Mouse (Mus musculus) liver, postnatal 0 days (tissue): Measurements from ENCODE around the gene Sgms1. TPM values are rescaled to one million over a fixed set of nuclear protein-coding genes. Genes with fewer than 3 reads are reported as not detected.

ENCODE experiments used
- ATAC-seq: fragments of 200-750 bp; cut with Nextera tagmentation; 2 replicates; pipeline ENCODE4 v1.8.0; 2017; ENCODE audit warnings: mild to moderate bottlenecking, moderate library complexity
- DNase-seq: peaks from one replicate; pipeline ENCODE4 v3.0.0-alpha.2; 2016
- H3K27ac ChIP-seq: fragments of 300-500 bp; sonication (generic); 2 replicates; pipeline ENCODE4 v1.5.1; 2014; ENCODE audit warnings: antibody characterized with exemption, moderate library complexity, mild to moderate bottlenecking, low read depth
- H3K27me3 ChIP-seq: fragments of 300-500 bp; sonication (generic); 2 replicates; pipeline ENCODE4 v1.6.1; 2014; ENCODE audit warnings: low read length, control low read depth, mixed read lengths; ENCODE audit not compliant: insufficient read depth
- H3K36me3 ChIP-seq: fragments of 300-500 bp; sonication (generic); replicated peaks from 2 replicates; pipeline ENCODE4 v1.6.1; 2014; ENCODE audit warnings: mild to moderate bottlenecking, control low read depth, low read length, moderate library complexity, mixed read lengths; ENCODE audit not compliant: insufficient read depth
- H3K4me1 ChIP-seq: fragments of 300-500 bp; sonication (generic); 2 replicates; pipeline ENCODE4 v1.6.1; 2014; ENCODE audit warnings: antibody characterized with exemption, mild to moderate bottlenecking, control low read depth; ENCODE audit not compliant: insufficient read depth
- H3K4me2 ChIP-seq: fragments of 300-500 bp; sonication (generic); 2 replicates; pipeline ENCODE4 v1.6.1; 2014; ENCODE audit warnings: low read depth, mild to moderate bottlenecking, low read length, moderate library complexity, mixed read lengths
- H3K4me3 ChIP-seq: fragments of 300-500 bp; sonication (generic); 2 replicates; pipeline ENCODE4 v1.5.1; 2014; ENCODE audit warnings: low read depth, low read length
- H3K9ac ChIP-seq: fragments of 300-500 bp; sonication (generic); replicated peaks from 2 replicates; pipeline ENCODE4 v1.6.1; 2014; ENCODE audit warnings: mild to moderate bottlenecking, moderate library complexity
- H3K9me3 ChIP-seq: fragments of 300-500 bp; sonication (generic); 2 replicates; pipeline ENCODE4 v1.6.1; 2016; ENCODE audit warnings: mild to moderate bottlenecking, control low read depth, low read length, mixed read lengths
- CTCF ChIP-seq: sonication (generic); IDR thresholded peaks from 2 replicates; pipeline ENCODE4 v1.5.1; 2016; ENCODE audit warnings: antibody characterized with exemption, low read depth
- EP300 ChIP-seq: IDR thresholded peaks from 2 replicates; pipeline ENCODE4 v1.6.1; 2016; ENCODE audit warnings: antibody characterized with exemption, low read depth, mild to moderate bottlenecking
- WGBS: fragments of 180-500 bp; shearing (Covaris S2); extraction: QIAGEN DNeasy Blood & Tissue Kit; methylation state at CpG from one replicate; pipeline ENCODE4 v1.1.7; 2014; ENCODE audit not compliant: insufficient replicate concordance; 5-methylcytosine and 5-hydroxymethylcytosine counted together
- polyA plus RNA-seq: library from polyadenylated mRNA; unstranded; fragments of >200 nt; fragmentation: Nextera tagmentation; extraction: Ambion mirVana; gene quantifications from 2 replicates; pipeline ENCODE4 v1.2.1, GENCODE M21; 2015

Gene Sgms1
- polyA plus RNA-seq, 1 experiment from 2014 or later, result 16.0 TPM

- Histone ChIP-seq H3K9me3 (no peaks in the 10 kb centered on the region), H3K36me3 (no peaks in the 10 kb centered on the region), H3K27ac (no peak overlapping the region), H3K4me2 (no peak overlapping the region), H3K4me1 (0 out of 2 replicates have a peak, but pooled peaks cover 6% of the 10 kb centered on the region), H3K4me3 (no peak overlapping the region), H3K9ac (no peak overlapping the region), H3K27me3 (no peaks in the 10 kb centered on the region)
- no peak for ATAC-seq
- DNase-seq, result no peak
- WGBS, result 86% methylated on average over 5 of the region's 5 CpGs
- TF ChIP-seq EP300, result no peak
- peak; percentile 44 for TF ChIP-seq CTCF
Observed at GRCm38 (mm10) chr19:32310483-32310882, 79.0 kb downstream of the Sgms1 start.

GRCm38 (mm10) chr19:32309346-32309745, 80.2 kb downstream of the Sgms1 start:
- Histone ChIP-seq H3K4me3 (no peak overlapping the region), H3K27me3 (no peaks in the 10 kb centered on the region), H3K36me3 (no peaks in the 10 kb centered on the region), H3K4me1 (peaks cover 3% of the 10 kb centered on the region; the same call in 1 of the 2 replicates), H3K9me3 (no peaks in the 10 kb centered on the region), H3K27ac (no peak overlapping the region), H3K9ac (no peak overlapping the region), H3K4me2 (no peak overlapping the region)
- WGBS, result 71% methylated on average over 3 of the region's 3 CpGs
- peak; percentile 67 for ATAC-seq
- DNase-seq, result no peak
- no peak for TF ChIP-seq CTCF
- no peak for TF ChIP-seq EP300

DNA sequence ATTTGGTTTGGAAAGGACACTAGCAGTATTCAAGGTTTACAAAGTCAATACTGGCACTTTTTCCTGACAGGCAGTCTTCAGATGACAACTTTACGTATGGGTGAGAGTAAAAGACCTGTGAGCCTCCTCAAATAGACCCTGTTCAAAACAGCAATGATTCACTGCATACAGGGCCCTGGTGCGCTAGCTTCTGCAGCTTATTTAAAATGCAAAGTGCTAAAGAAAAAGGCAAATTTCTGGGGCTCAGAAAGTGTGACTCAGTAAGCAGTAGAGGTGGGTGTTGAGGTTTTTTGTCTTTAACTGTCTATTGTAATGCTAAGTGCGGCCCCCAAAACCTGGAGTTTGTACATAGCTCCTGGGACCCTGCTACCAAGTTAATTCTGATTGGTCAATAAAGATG, 81.2 kb downstream of the Sgms1 start:
- Histone ChIP-seq H3K4me3 (no peak overlapping the region), H3K9me3 (no peaks in the 10 kb centered on the region), H3K27me3 (no peaks in the 10 kb centered on the region), H3K36me3 (no peaks in the 10 kb centered on the region), H3K4me2 (no peak overlapping the region), H3K9ac (no peak overlapping the region), H3K27ac (no peak overlapping the region), H3K4me1 (peaks cover 8% of the 10 kb centered on the region)
- DNase-seq, result no peak
- TF ChIP-seq EP300 (no peak), CTCF (no peak)
- no peak for ATAC-seq
- 81% methylated on average over 3 of the region's 3 CpGs for WGBS

GRCm38 (mm10) chr19:32304898-32305297, 84.6 kb downstream of the Sgms1 start:
- H3K36me3 ChIP-seq, result no peaks in the 10 kb centered on the region
- H3K4me3 ChIP-seq, result no peak overlapping the region
- ATAC-seq (peak; percentile 55), DNase-seq (no peak)
- no peaks in the 10 kb centered on the region for H3K9me3 ChIP-seq
- no peak overlapping the region for H3K4me2 ChIP-seq
- 61% methylated on average over 4 of the region's 4 CpGs for WGBS
- H3K9ac ChIP-seq, result no peak overlapping the region
- TF ChIP-seq CTCF (no peak), EP300 (0 out of 2 replicates have a peak, but pooled peaks have one; percentile 26)
- H3K27me3 ChIP-seq, result no peaks in the 10 kb centered on the region
- peaks cover 6% of the 10 kb centered on the region for H3K4me1 ChIP-seq
- peak overlapping the region; percentile 19 for H3K27ac ChIP-seq

DNA sequence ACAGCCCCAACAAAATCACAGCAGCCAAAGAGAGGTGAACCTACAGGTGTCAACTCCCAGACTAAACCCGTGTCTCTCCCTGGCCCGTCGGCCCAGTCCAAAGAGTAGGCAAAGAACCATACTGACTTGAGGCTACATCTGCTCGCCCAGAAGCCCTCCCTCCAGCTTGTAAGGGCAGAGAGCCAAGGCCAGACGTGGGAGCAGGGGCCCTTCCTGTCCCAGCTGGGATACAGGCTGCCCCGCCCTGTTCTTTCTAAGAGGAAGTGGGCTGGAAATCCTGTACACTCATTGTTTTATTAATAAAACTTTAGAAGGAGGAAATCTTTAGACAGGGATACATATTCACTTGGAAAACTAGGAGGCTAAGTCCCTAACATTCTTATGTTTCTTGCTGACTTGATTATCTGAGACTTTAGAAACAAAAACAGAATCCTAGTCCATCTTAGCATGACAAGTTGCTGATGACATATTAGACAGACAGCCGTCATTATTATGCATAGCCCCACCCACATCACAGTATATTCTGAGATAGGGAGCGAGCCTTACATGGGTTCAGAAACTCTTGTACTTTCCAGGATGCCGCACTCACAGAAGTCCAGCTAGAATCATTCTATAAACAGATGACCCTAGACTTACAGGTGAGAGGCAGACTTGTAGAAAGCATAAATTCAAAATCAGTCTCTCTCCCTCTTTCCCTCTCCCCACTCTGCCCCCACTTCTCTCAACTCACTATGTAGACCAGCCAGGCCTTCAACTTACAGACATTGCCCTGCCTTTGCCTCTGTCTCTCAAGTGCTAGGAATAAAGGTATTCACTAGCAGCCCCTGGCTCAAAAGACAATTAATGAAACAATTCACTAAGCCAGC, 85.3 kb downstream of the Sgms1 start:
- WGBS, result 36% methylated on average over 9 of the region's 9 CpGs
- H3K9ac ChIP-seq, result no peak overlapping the region; the same call in 1 of the 2 replicates
- H3K4me2 ChIP-seq, result no peak overlapping the region
- ATAC-seq, result peak; percentile 61
- peak overlapping the region; percentile 19 for H3K27ac ChIP-seq
- TF ChIP-seq EP300 (peak; percentile 57; the same call in 1 of the 2 replicates), CTCF (no peak)
- H3K36me3 ChIP-seq, result 0 out of 2 replicates have a peak, but pooled peaks cover 3% of the 10 kb centered on the region
- peak; percentile 59 for DNase-seq
- no peaks in the 10 kb centered on the region for H3K9me3 ChIP-seq
- peaks cover 6% of the 10 kb centered on the region for H3K4me1 ChIP-seq
- H3K27me3 ChIP-seq, result no peaks in the 10 kb centered on the region
- H3K4me3 ChIP-seq, result no peak overlapping the region

DNA sequence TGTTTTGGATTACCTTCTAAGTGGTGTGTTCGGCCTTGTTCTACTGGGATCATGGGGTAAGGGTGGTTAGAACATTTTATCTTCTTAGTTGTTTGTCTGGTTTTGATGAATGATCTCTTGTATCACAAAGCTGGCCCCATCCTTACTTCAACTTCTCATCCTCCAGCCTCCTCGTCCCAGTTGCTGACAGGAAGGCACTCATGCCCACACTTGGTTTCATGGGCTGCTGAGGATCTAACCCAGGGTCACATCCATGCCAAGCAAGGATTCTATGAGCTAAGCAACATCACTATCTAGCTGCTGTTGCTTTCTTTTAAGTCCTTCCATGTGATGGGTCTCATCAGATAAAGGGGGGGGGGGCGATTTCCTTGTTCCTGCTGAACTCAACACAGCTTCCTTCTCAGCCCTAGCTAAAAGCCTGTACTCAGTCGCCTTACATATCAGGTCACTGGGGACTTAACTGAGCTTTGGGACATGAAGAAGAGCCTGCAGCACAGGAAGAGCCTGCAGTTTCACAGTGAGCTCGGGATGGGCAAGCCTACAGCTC, 86.6 kb downstream of the Sgms1 start:
- Histone ChIP-seq H3K4me3 (no peak overlapping the region), H3K27ac (no peak overlapping the region), H3K9me3 (no peaks in the 10 kb centered on the region), H3K4me2 (no peak overlapping the region), H3K9ac (no peak overlapping the region), H3K27me3 (no peaks in the 10 kb centered on the region), H3K4me1 (peaks cover 10% of the 10 kb centered on the region), H3K36me3 (0 out of 2 replicates have a peak, but pooled peaks cover 3% of the 10 kb centered on the region)
- 60% methylated on average over 5 of the region's 5 CpGs for WGBS
- no peak for DNase-seq
- no peak for ATAC-seq
- TF ChIP-seq CTCF, result no peak
